Mouse (Mus musculus): ENCODE data around the gene Mogat2. TPM values are rescaled to one million over a fixed set of nuclear protein-coding genes. Genes with fewer than 3 reads are reported as not detected.

Mogat2 gene
- polyA plus RNA-seq, 1 experiment from 2014 or later: 1.3 TPM

DNA sequence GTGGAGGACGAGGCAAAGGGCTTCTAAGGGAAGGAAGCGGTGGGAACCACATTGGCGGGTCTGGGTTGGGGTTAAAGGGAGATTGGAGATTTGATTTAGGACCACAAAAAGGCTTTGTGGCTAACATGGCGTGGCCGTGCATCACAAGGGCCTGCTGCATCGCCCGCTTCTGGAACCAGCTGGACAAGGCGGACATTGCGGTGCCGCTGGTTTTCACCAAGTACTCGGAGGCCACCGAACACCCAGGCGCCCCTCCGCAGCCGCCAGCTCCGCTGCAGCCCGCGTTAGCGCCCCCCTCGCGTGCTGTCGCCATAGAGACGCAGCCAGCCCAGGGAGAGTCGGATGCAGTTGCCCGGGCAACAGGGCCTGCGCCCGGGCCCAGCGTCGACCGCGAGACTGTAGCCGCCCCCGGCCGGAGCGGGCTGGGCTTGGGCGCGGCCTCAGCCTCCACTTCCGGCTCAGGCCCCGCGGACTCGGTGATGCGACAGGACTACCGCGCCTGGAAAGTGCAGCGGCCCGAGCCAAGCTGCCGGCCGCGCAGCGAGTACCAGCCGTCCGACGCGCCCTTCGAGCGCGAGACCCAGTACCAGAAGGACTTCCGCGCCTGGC lies 29.6 kb upstream of the Mogat2 start:
- Histone ChIP-seq H3K27ac (ENCODE audit: low read length) (peak overlapping the region; percentile 86), H3K9ac (replicated peaks; ENCODE audit: low read depth, low read length) (peak overlapping the region; percentile 58), H3K36me3 (ENCODE audit: control insufficient read depth, insufficient read depth) (no peaks in the 10 kb centered on the region), H3K27me3 (replicated peaks; ENCODE audit: control insufficient read depth, insufficient read depth, low read length) (no peaks in the 10 kb centered on the region), H3K4me3 (replicated peaks; ENCODE audit: low read length) (peak overlapping the region; percentile 80), H3K4me2 (ENCODE audit: low read length) (peak overlapping the region; percentile 90), H3K9me3 (ENCODE audit: control insufficient read depth, low read length) (no peaks in the 10 kb centered on the region), H3K4me1 (replicated peaks; ENCODE audit: control insufficient read depth, insufficient read depth, low read length) (peaks cover 35% of the 10 kb centered on the region)
- WGBS: under 1% methylated on average over 59 of the region's 59 CpGs
- peak; percentile 92 for ATAC-seq

GRCm38 (mm10) chr7:99267251-99267896 lies 29.0 kb upstream of the Mogat2 start, which contains the start of gene Map6:
Map6 (plus strand) TSS chr7:99267447.
- peaks cover 33% of the 10 kb centered on the region for H3K4me1 ChIP-seq (replicated peaks; ENCODE audit: control insufficient read depth, insufficient read depth, low read length)
- no peaks in the 10 kb centered on the region for H3K27me3 ChIP-seq (replicated peaks; ENCODE audit: control insufficient read depth, insufficient read depth, low read length)
- H3K9me3 ChIP-seq (ENCODE audit: control insufficient read depth, low read length): no peaks in the 10 kb centered on the region
- H3K4me2 ChIP-seq (ENCODE audit: low read length): peak within 1 kb of the TSS; percentile 90
- ATAC-seq: peak; percentile 70
- peak within 1 kb of the TSS; percentile 58 for H3K9ac ChIP-seq (replicated peaks; ENCODE audit: low read depth, low read length)
- H3K27ac ChIP-seq (ENCODE audit: low read length): peak within 1 kb of the TSS; percentile 86
- H3K4me3 ChIP-seq (replicated peaks; ENCODE audit: low read length): peak within 1 kb of the TSS; percentile 80
- under 1% methylated on average over 34 of the region's 34 CpGs for WGBS
- H3K36me3 ChIP-seq (ENCODE audit: control insufficient read depth, insufficient read depth): no peaks in the 10 kb centered on the region

- peaks cover 9% of the 10 kb centered on the region for H3K4me1 ChIP-seq (replicated peaks; ENCODE audit: control insufficient read depth, insufficient read depth, low read length)
- H3K9ac ChIP-seq (replicated peaks; ENCODE audit: low read depth, low read length): no peak overlapping the region
- no peak overlapping the region for H3K4me2 ChIP-seq (ENCODE audit: low read length)
- H3K4me3 ChIP-seq (replicated peaks; ENCODE audit: low read length): no peak overlapping the region
- no peaks in the 10 kb centered on the region for H3K9me3 ChIP-seq (ENCODE audit: control insufficient read depth, low read length)
- no peaks in the 10 kb centered on the region for H3K27me3 ChIP-seq (replicated peaks; ENCODE audit: control insufficient read depth, insufficient read depth, low read length)
- no peak for ATAC-seq
- no peak overlapping the region for H3K27ac ChIP-seq (ENCODE audit: low read length)
- H3K36me3 ChIP-seq (ENCODE audit: control insufficient read depth, insufficient read depth): no peaks in the 10 kb centered on the region
Observed at GRCm38 (mm10) chr7:99264597-99264996, 26.2 kb upstream of the Mogat2 start.

DNA sequence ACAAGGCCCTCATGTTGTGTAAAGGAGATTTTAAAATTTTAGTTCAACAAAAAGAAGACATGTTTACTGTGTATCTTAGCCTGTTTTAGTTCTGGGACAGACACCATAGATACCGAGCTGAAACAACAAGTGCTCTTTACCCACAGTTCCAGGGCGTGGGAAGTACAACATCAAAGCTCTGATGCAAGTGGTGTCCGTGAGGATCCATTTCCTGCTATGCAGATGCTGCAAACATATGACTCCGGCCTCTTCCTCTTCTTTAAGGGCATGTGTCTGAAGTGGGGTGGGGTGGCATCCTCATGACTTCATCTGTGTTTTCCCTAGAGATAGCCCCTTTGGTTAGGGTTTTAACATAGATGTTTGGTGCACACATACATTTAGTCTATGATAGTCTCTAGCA lies 25.1 kb upstream of the Mogat2 start:
- Histone ChIP-seq H3K9ac (replicated peaks; ENCODE audit: low read depth, low read length) (no peak overlapping the region), H3K27ac (ENCODE audit: low read length) (no peak overlapping the region), H3K27me3 (replicated peaks; ENCODE audit: control insufficient read depth, insufficient read depth, low read length) (no peaks in the 10 kb centered on the region), H3K4me3 (replicated peaks; ENCODE audit: low read length) (no peak overlapping the region), H3K36me3 (ENCODE audit: control insufficient read depth, insufficient read depth) (no peaks in the 10 kb centered on the region), H3K4me1 (replicated peaks; ENCODE audit: control insufficient read depth, insufficient read depth, low read length) (0 out of 2 replicates have a peak, but pooled peaks cover 2% of the 10 kb centered on the region), H3K4me2 (ENCODE audit: low read length) (no peak overlapping the region), H3K9me3 (ENCODE audit: control insufficient read depth, low read length) (no peaks in the 10 kb centered on the region)
- 76% methylated on average over 4 of the region's 4 CpGs for WGBS
- ATAC-seq: no peak

DNA sequence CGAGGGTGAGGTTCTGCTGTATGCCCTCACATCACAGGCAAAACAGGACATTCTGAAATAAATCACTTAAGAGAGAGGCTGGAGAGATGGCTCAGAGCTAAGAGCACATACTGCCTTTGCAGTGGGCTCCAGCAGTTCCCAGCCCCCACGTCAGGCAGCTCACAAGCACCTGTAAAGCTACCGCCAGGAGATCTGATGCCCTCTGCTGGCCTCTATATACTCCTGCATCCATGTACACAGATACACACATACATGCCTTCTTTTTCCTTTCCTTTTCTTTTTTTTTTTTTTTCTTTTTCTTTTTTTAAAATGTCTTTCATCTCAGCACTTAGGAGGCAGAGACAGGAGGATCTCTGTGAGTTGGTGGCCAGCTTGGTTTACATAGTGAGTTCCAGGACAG lies 23.5 kb upstream of the Mogat2 start:
- H3K4me3 ChIP-seq (replicated peaks; ENCODE audit: low read length): no peak overlapping the region
- H3K9ac ChIP-seq (replicated peaks; ENCODE audit: low read depth, low read length): no peak overlapping the region
- WGBS: 42% methylated on average over 3 of the region's 3 CpGs
- no peaks in the 10 kb centered on the region for H3K36me3 ChIP-seq (ENCODE audit: control insufficient read depth, insufficient read depth)
- no peak for ATAC-seq
- no peaks in the 10 kb centered on the region for H3K9me3 ChIP-seq (ENCODE audit: control insufficient read depth, low read length)
- H3K27me3 ChIP-seq (replicated peaks; ENCODE audit: control insufficient read depth, insufficient read depth, low read length): no peaks in the 10 kb centered on the region
- 0 out of 2 replicates have a peak, but pooled peaks cover 2% of the 10 kb centered on the region for H3K4me1 ChIP-seq (replicated peaks; ENCODE audit: control insufficient read depth, insufficient read depth, low read length)
- no peak overlapping the region for H3K4me2 ChIP-seq (ENCODE audit: low read length)
- H3K27ac ChIP-seq (ENCODE audit: low read length): no peak overlapping the region

- Histone ChIP-seq H3K4me1 (replicated peaks; ENCODE audit: control insufficient read depth, insufficient read depth, low read length) (no peaks in the 10 kb centered on the region), H3K27me3 (replicated peaks; ENCODE audit: control insufficient read depth, insufficient read depth, low read length) (no peaks in the 10 kb centered on the region), H3K36me3 (ENCODE audit: control insufficient read depth, insufficient read depth) (no peaks in the 10 kb centered on the region), H3K4me3 (replicated peaks; ENCODE audit: low read length) (no peak overlapping the region), H3K9ac (replicated peaks; ENCODE audit: low read depth, low read length) (no peak overlapping the region), H3K27ac (ENCODE audit: low read length) (no peak overlapping the region), H3K9me3 (ENCODE audit: control insufficient read depth, low read length) (no peaks in the 10 kb centered on the region), H3K4me2 (ENCODE audit: low read length) (no peak overlapping the region)
- no peak for ATAC-seq
- WGBS: 84% methylated on average over 7 of the region's 7 CpGs
Observed at GRCm38 (mm10) chr7:99255006-99255405, 16.6 kb upstream of the Mogat2 start.

GRCm38 (mm10) chr7:99250386-99250785 lies 12.0 kb upstream of the Mogat2 start:
- 27% methylated on average over 9 of the region's 9 CpGs for WGBS
- no peak overlapping the region for H3K4me3 ChIP-seq (replicated peaks; ENCODE audit: low read length)
- no peak overlapping the region for H3K4me2 ChIP-seq (ENCODE audit: low read length)
- H3K9ac ChIP-seq (replicated peaks; ENCODE audit: low read depth, low read length): no peak overlapping the region
- H3K27ac ChIP-seq (ENCODE audit: low read length): no peak overlapping the region
- ATAC-seq: no peak
- peaks cover 4% of the 10 kb centered on the region; the same call in 1 of the 2 replicates for H3K4me1 ChIP-seq (replicated peaks; ENCODE audit: control insufficient read depth, insufficient read depth, low read length)
- no peaks in the 10 kb centered on the region for H3K36me3 ChIP-seq (ENCODE audit: control insufficient read depth, insufficient read depth)
- no peaks in the 10 kb centered on the region for H3K9me3 ChIP-seq (ENCODE audit: control insufficient read depth, low read length)
- peaks cover 4% of the 10 kb centered on the region; the same call in 1 of the 2 replicates for H3K27me3 ChIP-seq (replicated peaks; ENCODE audit: control insufficient read depth, insufficient read depth, low read length)

- H3K9me3 ChIP-seq (ENCODE audit: control insufficient read depth, low read length): no peaks in the 10 kb centered on the region
- H3K4me2 ChIP-seq (ENCODE audit: low read length): peak overlapping the region; percentile 66
- peaks cover 4% of the 10 kb centered on the region; the same call in 1 of the 2 replicates for H3K4me1 ChIP-seq (replicated peaks; ENCODE audit: control insufficient read depth, insufficient read depth, low read length)
- H3K27ac ChIP-seq (ENCODE audit: low read length): no peak overlapping the region
- H3K36me3 ChIP-seq (ENCODE audit: control insufficient read depth, insufficient read depth): no peaks in the 10 kb centered on the region
- ATAC-seq: peak; percentile 85
- no peak overlapping the region for H3K9ac ChIP-seq (replicated peaks; ENCODE audit: low read depth, low read length)
- H3K4me3 ChIP-seq (replicated peaks; ENCODE audit: low read length): peak overlapping the region; percentile 45
- WGBS: under 1% methylated on average over 10 of the region's 10 CpGs
- H3K27me3 ChIP-seq (replicated peaks; ENCODE audit: control insufficient read depth, insufficient read depth, low read length): peaks cover 4% of the 10 kb centered on the region; the same call in 1 of the 2 replicates
Observed at GRCm38 (mm10) chr7:99249582-99249911, 11.1 kb upstream of the Mogat2 start.

DNA sequence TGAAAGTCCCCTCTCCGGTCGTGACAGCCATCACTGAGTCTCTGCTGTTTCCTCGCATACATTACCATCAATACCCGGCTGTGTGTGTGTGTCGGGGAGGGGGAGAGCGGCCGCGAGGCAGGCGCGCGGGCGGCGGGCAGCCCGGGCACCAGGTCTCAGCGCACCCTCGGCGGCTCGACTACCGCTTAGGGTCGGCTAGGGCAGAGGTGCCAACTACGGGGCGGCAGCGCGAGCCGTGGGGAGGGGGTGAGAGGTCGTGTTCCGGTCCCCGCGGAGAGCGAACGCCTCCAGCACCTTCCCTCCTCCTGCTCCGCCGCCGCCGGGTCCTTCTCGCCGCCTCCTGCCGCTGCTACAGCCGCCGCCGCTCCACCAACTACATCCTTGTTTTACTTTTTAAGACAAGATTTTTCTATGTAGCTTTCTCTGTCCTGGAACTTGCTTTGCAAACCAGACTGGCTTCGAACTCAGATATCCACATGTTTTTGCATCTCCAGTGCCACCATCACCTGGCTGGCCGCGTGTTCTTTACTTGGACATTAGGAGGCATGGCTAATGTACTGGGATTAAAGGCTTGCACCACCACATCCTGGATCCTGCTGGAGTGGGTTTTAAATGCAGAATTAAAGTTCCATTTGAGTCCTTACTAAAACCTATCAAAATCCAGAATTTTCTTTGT lies 10.6 kb upstream of the Mogat2 start:
- no peak overlapping the region for H3K27ac ChIP-seq (ENCODE audit: low read length)
- 0 out of 2 replicates have a peak overlapping the region, but pooled peaks have one; percentile 39 for H3K9ac ChIP-seq (replicated peaks; ENCODE audit: low read depth, low read length)
- WGBS: under 1% methylated on average over 39 of the region's 44 CpGs
- no peaks in the 10 kb centered on the region for H3K9me3 ChIP-seq (ENCODE audit: control insufficient read depth, low read length)
- peaks cover 4% of the 10 kb centered on the region; the same call in 1 of the 2 replicates for H3K4me1 ChIP-seq (replicated peaks; ENCODE audit: control insufficient read depth, insufficient read depth, low read length)
- H3K27me3 ChIP-seq (replicated peaks; ENCODE audit: control insufficient read depth, insufficient read depth, low read length): peaks cover 4% of the 10 kb centered on the region; the same call in 1 of the 2 replicates
- H3K36me3 ChIP-seq (ENCODE audit: control insufficient read depth, insufficient read depth): no peaks in the 10 kb centered on the region
- peak overlapping the region; percentile 45 for H3K4me3 ChIP-seq (replicated peaks; ENCODE audit: low read length)
- ATAC-seq: peak; percentile 74
- H3K4me2 ChIP-seq (ENCODE audit: low read length): peak overlapping the region; percentile 66

Data from forebrain, embryonic 16.5 days (tissue).